Mouse (Mus musculus): Measurements from ENCODE around the gene Lpar3.

Lpar3 gene

DNA sequence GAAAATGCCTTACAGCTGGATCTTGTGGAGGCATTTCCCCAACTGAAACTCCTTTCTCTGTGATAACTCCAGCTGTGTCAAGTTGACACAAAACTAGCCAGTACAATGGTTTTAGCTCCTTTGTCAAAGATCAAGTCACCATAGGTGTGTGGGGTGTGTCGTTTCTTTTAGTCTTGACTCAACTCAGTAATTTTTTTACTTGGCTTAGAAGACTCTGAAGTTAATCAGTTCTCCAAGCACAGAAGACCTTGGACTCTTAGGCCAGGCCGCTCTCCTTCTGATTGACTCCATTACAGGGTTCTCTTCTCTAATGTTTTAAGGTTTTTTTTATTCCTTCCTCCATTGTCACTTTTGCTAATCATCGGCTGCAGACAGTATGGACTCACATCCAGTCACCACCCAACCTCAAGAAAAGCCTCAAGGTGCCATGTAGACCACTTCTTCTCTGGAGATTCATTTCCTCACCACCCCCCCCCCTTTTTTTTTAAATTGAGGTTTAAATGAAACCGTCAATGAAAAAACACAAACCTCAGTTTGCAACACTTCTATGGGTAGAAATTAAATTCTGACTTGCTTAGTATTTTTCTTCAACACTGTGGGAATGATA lies 9.5 kb upstream of the Lpar3 start:
- no peak for DNase-seq

DNA sequence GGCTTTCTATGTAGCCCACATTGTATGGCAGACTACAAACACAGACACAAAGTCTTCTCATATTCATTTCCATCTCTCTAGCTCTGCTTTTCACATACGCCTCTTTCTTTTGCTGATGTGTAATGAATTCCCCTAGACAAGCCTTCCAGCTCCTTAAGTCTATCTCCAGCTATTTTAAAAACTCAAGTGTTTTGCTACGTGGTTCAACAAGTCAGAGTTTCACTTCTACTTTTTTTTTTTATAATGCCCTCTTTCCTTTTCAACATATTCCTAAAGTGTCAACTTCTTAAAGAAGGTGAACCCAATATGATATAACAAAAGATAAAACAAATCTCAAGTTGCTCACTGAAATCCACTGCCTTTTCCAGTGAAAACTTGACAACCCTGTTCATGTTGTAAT lies 8.8 kb upstream of the Lpar3 start:
- DNase-seq, result no peak

DNA sequence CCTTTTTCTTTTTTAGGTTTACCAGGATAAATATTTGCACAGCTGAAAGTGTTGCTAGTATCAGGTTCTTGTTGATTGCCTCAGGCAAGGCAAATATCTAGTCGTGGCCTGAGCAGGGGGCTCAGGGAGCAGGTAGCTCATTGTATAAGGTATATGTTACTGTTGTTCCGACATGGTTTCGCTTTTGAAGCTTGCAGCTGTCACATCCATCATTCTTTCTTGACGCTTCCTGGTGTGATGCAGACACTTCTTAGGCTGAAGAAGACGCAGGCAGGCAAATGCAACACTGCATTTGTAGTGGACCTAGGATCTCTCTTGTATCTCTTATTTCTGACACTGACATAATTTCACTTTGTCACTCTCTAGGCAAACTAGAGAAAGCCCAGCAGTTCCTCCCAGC lies 7.4 kb upstream of the Lpar3 start:
- no peak for DNase-seq

DNA sequence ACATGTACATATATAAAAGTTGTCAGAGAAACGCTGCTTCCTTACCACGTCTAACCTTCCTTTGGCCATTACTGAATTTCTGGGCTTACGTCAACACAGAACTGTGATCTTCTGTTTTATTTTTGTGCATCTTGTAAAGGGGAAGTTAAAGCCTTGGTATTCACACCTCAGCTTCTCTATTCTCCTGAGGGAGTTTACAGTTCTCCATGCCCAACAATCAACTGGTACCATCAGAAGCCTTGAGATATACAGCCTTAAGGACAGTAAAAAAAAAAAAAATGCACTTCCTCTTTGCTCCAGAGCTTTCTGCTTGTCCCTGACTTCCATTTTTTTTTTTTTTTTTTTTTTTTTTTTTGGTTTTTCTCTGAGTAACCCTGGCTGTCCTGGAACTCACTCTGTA lies 4.2 kb upstream of the Lpar3 start:
- DNase-seq, result no peak

DNA sequence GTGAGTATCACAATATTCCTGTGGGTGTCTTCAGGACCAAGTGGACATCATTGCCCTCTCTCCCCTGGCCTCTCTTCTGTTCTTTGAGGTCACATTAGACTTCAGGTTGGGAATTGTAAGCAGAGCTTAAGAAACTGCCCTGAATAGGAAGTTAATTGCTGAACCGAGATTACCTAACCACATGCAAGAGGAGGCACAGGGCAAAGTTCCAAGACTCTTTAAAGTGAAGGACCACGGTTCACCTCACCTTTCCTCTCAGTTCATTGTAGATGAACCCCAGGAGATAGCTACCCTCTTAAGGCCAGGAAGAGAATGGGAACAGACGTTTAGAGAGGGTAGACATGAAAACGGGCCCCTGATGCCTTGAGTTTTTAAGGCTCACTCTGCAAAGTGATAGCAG lies 3.5 kb downstream of the Lpar3 start:
- DNase-seq, result no peak

DNA sequence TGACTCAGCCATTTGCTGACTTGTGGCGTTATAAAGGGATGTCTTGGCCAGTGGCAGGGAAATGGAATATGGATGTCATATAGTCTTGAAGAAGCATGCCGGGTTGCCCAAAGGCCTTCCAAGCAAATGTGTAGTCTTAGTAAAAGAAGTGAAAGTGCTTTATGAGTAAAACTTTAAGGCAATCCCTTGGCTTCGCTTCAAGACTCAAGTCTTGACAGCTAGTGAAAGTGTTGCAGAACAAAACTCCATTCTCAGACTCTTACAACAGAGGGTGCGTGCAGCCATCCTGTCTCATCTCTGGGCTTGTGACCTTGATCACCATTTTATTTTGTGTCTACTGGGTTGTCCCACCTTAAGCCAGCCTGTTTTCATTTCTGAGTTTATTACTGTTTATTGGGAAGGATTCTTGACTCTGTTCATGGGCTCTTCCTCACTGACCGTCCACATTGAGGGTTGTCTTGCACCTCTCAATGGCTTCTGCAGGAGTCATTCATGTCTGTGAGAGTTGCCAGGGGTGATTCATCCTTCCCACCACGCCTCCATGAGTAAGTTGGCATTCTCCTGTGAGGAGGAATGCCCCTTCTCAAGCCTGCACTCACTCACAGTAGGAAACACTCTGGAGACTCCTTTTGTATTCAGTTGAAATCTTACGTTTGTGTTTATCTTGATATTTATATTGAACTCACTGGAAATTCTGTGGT lies 4.4 kb downstream of the Lpar3 start:
- no peak for DNase-seq

DNA sequence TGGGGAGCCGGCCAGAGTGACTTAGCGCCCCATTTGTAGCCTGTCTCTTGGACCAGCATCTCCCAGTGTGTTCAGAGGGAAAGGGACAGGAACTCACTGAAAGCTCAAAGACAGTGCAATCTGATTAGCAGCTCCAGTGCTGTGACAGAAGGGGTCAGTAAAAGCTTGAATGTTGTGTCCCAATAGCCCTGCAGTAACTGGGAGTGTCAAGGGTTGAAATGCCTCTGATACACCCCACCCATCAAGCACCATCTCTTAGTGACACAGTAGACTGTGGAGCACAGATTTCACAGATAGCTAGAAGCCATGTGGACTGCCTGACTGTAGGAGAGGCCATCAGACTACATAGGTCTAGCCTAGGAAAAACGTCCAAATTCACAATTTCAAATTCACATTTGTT lies 6.7 kb downstream of the Lpar3 start:
- no peak for DNase-seq

DNA sequence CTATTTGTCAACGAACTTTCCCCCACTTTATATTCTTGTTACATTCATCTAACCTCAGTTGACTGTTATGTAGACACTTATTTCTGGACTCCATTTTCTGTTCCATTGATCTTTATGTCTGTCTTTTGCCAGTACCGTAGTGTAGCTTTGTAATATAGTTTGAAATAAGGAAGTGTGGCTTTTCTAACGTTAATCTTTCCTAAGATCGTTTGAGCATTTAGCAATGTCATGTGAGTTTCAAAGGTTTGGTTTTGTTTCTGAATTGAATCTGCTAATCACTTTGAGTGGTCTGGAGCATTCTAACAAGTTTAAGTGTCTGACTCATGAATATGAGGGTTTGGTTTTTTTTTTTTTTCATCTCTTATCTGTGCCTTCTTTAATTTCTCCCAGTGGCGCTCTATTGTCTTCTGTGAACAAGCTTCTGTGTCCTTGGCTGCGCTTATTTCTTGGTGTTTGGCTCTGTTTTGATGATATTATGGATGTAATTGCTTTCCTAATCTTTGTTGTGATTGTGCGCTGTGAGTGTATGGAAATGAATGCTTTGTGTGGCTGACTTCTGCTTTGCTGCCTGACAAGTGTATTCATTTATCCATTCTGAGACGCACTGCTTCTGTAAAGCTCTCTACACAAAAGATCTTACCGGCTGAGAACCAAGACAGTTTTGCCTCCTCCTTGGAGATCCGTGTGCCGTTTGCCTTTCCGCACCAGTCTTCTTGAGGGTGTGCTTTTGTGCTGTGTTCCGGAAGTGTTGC lies 8.0 kb downstream of the Lpar3 start:
- no peak for DNase-seq

DNA sequence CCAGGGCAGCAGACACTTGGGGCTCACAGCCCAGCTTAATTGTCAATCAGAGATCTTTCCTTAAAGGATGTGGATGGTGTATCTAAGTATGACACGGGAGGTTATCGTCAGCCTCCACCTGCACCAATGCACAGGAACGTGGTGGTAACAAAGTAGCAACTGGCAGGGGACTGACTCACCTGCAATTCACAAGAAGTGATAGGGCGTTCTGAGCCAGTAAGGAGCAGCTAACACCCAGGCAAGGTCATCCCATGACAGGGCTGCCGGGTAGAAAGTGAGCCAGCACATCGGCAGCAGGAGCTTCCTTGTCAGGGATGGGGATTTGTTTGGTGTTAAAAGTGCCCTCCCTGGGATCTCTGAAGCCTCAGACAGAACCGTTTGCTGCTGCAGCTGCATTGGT lies 11.9 kb downstream of the Lpar3 start:
- no peak for DNase-seq

DNA sequence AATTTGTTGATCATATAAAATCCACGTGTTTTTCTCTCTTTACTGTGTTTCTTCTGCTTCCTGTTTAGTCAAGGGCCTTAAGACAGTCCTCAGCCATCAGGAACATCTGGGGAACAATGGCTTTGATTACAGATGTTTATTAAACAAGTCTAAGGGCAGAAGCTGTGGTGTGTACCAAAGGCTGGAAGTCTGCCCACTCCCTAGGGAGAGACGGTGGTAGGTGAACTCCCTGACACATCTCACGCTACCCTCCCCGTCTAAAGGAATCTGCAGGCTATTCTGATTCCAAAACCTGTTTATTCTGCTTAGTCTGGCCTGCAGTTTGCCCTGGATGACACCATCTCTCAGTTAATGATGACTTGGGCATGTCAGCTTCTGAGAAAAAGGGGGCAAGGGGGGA lies 13.0 kb downstream of the Lpar3 start:
- DNase-seq, result no peak

DNA sequence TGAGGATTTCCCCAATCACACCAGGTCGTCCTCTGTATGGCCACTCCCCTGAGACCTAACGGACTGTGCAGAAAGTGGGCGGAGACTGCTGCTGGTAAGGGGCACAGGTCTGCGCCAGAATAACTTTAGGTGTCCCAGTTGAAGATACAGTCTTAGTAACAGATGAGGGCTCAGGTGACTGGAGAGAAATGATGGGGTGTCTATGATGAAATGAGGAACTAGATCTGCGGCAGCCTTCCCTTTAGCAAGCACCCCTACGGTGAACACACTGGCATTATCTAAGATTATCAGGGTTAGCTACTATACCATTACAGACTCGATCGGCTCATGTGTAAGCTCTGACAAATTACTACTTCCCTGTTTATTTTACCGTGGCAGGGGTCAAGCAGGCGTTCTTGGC lies 13.8 kb downstream of the Lpar3 start:
- no peak for DNase-seq

DNA sequence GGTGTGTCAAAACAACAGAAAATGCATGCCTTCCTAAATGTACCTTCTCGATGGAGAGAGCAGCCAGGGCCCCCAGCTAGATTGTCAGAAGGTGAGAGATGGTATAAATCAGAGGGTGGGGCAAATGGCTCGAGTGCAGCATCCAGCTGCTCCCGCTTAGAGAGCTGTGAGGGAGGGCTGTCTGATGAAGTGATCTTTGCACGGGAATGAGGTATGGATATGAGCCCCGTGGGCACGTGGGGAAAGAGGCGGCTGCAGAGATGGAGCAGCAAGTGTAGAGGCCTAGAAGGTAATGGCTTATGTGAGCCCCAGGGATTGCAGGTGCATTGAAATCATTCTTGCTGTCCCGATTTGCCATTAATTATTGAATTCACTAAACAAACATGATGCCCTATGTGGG lies 15.5 kb downstream of the Lpar3 start:
- no peak for DNase-seq

DNA sequence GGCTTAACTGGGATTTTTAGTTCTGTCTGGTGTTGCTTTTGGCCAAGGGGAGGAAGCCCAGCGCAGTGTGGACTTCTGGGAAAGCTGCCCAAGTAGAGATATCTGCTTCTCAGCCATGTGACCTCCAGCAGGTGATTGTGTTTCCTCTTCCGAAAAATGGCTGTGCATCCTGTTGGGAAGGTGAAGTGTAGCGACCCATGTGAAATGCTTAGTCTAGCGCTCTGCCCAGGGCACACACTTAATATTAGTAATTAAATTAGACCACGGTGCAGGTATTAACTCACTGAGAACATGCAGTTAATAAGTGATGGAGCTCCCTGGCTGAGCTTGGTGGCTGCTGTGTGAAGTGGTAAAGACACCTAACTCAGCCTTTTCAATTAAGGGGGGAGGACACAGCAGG lies 16.9 kb downstream of the Lpar3 start:
- DNase-seq, result no peak

DNA sequence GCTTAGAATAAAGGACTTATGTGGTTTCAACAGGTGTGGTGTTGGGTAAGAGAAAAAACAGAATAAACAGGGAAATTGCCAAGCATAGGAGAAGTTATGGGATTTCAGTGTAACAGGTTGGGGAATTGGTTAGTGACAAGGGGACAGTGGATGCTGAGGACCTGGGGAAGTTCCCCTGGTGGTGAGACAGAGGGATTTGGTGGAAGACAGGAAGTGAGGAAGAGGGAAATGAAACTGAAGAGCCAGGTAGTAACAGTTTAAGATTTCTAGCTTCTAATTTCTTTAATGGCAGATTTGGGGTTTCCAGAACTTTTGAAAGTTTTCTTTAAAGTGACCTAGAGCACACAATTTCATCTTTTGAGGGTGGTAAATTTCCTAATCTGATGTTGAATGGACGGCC lies 23.9 kb downstream of the Lpar3 start:
- no peak for DNase-seq

DNA sequence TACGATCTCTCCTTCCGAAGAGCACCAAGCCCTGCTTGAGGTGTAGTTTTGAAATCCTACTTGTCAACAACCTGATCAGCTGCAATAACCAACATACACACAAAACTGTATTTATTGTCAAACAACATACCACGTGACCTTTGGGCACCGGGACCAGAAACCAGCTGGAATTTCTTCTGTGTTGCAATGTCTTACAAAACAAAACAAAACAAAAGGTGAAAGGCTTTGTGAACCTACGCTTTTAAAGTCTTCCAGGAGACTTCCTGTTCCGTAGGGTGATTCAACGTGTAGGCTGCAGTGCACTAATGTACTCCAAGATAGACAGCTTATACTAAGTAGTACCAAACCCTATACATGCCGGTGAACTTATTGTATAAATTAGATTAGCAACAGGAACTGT lies 25.8 kb downstream of the Lpar3 start:
- no peak for DNase-seq

DNA sequence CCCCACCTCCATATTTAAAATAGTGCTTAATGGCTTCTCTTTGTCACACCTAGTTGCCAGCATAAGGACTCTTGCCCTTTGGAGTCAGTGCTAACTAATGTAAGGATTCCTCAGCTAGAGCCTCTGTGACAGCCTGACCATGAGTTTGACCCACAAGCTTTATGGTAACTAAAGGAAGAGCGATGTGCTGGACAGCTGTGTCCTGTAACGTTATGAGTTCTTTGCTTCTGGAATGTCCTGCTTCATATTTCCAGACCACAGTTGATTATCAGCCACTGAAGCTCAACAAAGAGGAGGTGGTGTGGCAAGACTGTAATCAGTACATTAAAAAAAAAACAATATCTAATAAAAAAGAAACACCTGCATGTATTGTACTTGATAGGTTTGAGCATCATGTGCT lies 26.2 kb downstream of the Lpar3 start:
- DNase-seq, result no peak

DNA sequence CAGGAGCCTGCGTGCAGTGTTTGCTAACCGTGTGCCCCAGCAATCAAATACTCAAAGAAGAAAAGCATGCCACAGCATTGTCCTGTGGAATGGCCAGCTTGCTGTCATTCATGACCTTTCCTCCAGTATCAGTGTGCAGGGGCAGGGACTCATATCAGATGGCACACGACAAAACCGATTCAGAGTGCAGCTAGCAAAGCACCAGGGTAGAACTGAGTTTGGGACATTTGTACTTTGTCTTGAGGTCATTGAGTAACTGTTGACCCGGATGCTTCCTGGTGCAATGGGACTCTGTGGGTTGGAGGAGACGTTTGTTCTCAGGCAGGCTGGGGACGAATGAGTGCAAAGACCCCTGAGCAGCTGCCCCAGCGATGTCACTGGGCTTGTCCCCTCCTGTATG lies 29.1 kb downstream of the Lpar3 start:
- DNase-seq, result no peak

DNA sequence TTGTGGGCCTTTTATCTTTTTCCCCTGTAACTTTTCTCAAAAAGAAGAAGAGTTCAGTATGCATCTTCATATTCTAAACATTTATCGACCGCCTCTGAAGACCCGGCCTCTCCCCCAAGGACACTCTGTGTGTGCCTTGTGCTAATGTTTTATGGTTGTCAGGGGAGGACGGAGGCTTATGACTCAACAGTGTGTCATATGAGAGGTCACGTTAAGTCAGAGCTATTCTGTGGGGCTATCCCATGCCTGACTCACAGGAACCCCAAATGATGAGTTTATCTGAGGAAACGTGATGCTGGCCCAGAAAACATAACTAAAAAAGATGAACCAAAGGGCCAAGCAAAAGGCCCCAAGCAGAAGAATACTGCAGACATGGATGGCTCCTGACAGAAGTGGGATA lies 31.0 kb downstream of the Lpar3 start:
- DNase-seq, result no peak

DNA sequence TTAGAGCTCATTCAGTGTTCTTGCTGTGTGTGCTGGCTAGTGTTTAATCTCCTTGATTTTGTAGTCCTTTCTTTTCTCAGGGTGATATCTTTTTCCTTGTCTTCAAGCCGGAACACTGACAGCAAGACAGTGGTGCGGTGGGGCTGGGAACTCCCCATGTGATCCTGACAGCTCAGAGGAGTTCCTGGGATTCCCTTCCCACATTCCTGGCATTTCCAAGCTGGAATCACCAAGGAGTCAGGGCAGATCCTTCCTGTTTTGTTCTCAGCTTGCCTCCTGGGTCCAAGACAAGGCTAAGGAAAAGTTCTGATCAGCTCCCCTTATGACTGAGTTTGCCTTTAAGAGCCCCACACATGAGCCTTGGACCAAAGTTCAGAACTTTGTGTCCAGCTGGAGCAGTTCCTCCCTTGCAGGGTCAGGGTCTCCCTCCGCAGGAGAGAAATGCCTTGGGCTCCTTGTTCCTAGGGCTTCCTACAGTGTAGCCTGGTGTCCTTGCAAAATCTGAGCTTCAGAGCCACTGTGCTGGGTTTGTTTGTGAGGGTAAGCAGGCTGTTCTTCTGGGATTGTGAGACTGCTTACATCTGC lies 33.1 kb downstream of the Lpar3 start:
- no peak for DNase-seq

DNA sequence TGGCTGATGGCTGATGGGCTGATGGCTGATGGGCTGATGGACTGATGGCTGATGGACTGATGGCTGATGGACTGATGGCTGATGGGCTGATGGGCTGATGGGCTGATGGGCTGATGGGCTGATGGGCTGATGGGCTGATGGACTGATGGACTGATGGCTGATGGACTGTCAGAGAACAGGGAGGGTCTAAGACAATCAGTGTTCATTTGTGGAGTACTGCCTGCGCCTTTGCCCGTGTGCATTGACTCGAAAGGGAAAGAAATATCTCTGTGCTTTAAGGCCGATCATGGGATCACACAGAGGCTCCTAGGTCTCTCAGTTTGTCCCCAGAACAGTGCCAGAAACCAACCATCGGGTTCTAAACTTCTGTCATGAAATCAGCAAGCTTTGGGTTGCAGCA lies 34.4 kb downstream of the Lpar3 start:
- no peak for DNase-seq

DNA sequence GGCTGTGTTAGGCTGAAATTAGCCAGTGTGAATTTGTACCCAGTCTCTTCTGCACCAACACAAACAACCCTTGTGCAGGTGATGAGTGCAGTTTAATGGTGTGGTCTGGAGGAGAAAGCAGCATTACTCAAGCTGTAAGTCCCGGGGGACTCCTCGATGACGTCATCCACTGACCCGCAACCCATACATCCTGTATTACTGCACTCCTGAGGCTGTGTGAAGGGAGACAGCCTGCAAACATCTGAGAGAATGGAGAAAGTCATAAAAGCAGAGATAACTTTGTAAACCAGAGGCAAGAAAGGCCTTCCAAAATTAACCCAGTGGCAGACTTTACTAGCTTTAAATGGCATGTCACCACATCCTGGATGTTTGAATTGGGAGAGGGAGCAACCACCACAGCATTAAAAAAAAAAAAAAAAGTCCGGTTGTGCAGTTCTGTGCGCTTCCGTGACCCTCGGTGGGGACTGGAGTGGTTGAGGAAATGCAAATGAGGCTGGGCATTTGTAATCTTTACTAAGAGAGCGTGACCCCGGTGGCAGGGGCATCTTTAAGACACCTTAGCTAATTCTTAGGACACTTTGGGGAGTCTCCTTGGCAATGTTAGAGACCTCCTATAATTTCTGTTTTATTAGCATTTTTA lies 36.8 kb downstream of the Lpar3 start:
- DNase-seq, result no peak

DNA sequence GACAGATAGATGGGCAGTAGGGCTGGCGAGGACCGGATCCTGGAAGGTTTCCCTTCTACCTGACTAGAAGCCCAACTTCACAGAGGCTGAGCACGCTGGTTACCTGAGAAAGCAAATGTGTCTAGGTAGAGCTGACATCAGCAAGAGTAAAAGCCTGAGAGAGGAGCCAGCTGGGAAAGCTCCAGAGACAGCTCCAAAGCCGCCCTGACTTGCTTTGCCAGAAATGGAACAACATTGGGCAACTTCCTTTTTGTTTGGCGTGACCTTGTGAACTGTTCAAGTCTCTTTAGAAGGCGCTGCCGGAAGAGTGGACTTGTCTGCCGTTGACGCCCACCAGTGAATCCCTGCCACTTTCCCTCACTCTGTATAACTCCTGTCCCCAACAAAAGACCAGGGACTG lies 39.4 kb downstream of the Lpar3 start:
- no peak for DNase-seq

DNA sequence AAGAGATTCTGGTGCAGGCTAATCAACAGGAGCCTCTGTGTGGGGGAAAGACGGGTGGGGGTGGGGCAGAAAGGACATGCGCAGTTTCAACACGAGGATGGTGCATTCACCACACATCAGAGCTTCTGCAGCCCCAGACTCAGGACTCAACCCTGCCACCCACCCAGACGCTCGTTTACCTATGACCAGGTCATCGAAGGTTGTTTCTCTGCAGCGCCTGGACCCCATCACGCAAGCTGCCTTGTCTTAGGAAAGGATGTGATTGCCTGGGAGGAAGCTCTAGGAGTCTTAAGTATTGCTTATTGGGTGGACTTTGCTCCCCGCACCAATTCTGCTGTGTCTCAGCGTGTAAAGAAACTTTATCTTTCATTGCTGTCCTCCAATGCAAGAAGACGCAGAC lies 40.1 kb downstream of the Lpar3 start:
- no peak for DNase-seq

DNA sequence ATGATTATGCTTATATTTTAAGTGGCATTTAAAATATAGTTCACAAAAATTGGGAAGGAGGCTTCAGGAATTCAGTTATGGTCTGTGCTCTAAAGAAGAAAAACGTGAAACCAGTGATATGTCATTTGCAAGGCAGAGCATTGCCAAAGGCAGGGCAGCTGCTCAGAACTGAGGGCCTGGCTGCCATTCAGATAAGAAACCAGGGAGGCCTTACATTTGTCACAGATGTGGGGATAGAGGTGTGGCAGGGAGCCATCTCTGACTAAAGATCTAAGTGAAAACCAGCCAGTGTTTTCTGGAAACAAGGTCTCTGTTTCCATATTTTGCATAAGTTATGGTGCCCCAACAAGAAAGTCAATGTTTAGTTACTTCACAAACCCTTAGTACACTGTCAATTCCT lies 41.8 kb downstream of the Lpar3 start:
- no peak for DNase-seq

Measured in liver (tissue).